Mouse (Mus musculus) liver, embryonic 12.5 days (tissue): ENCODE data around the gene Slc12a7. TPM values are rescaled to one million over a fixed set of nuclear protein-coding genes. Genes with fewer than 3 reads are reported as not detected.

Experiments used
- ATAC-seq: fragments of 200-750 bp; cut with Nextera tagmentation; 2 replicates; pipeline ENCODE4 v1.8.0; 2017; ENCODE audit warnings: moderate number of reproducible peaks, mild to moderate bottlenecking, moderate library complexity
- H3K27ac ChIP-seq: fragments of 300-500 bp; sonication (generic); 2 replicates; pipeline ENCODE4 v1.5.1; 2016; ENCODE audit warnings: mild to moderate bottlenecking
- H3K27me3 ChIP-seq: fragments of 300-500 bp; sonication (generic); replicated peaks from 2 replicates; pipeline ENCODE4 v1.6.1; 2016; ENCODE audit warnings: mild to moderate bottlenecking, moderate library complexity
- H3K36me3 ChIP-seq: fragments of 300-500 bp; sonication (generic); 2 replicates; pipeline ENCODE4 v1.6.1; 2016; ENCODE audit warnings: mild to moderate bottlenecking, moderate library complexity
- H3K4me1 ChIP-seq: fragments of 300-500 bp; sonication (generic); 2 replicates; pipeline ENCODE4 v1.6.1; 2016
- H3K4me2 ChIP-seq: fragments of 300-500 bp; sonication (generic); 2 replicates; pipeline ENCODE4 v1.6.1; 2016; ENCODE audit warnings: mild to moderate bottlenecking, moderate library complexity
- H3K4me3 ChIP-seq: fragments of 300-500 bp; sonication (generic); 2 replicates; pipeline ENCODE4 v1.5.1; 2016; ENCODE audit warnings: mild to moderate bottlenecking, moderate library complexity
- H3K9ac ChIP-seq: fragments of 300-500 bp; sonication (generic); 2 replicates; pipeline ENCODE4 v1.6.1; 2016; ENCODE audit warnings: mild to moderate bottlenecking, moderate library complexity
- H3K9me3 ChIP-seq: fragments of 300-500 bp; sonication (generic); replicated peaks from 2 replicates; pipeline ENCODE4 v1.6.1; 2016; ENCODE audit warnings: mild to moderate bottlenecking, moderate library complexity
- WGBS: fragments of 180-500 bp; shearing (Covaris S2); methylation state at CpG from one replicate; pipeline ENCODE4 v1.1.7; 2016; ENCODE audit not compliant: insufficient replicate concordance; 5-methylcytosine and 5-hydroxymethylcytosine counted together
- polyA plus RNA-seq: library from polyadenylated mRNA; unstranded; fragments of >200 nt; fragmentation: Nextera tagmentation; extraction: Ambion mirVana; gene quantifications from 2 replicates; pipeline ENCODE4 v1.2.1, GENCODE M21; 2016

Gene Slc12a7
- polyA plus RNA-seq = 10.8 and 11.1 TPM in 2 replicates

GRCm38 (mm10) chr13:73732742-73733700, at the start of gene Slc12a7:
Slc12a7 (plus strand) TSS chr13:73733094.
- ATAC-seq = no peak
- H3K9ac ChIP-seq = no peak within 1 kb of the TSS; the same call in 1 of the 2 replicates

GRCm38 (mm10) chr13:73683682-73684081, 49.2 kb upstream of the Slc12a7 start:
- Histone ChIP-seq H3K9me3 (no peaks in the 10 kb centered on the region), H3K4me2 (no peak overlapping the region), H3K27me3 (no peaks in the 10 kb centered on the region), H3K36me3 (no peaks in the 10 kb centered on the region), H3K4me3 (no peak overlapping the region), H3K4me1 (peaks cover 6% of the 10 kb centered on the region; the same call in 1 of the 2 replicates), H3K9ac (no peak overlapping the region), H3K27ac (no peak overlapping the region)
- ATAC-seq = no peak
- 69% methylated on average over 11 of the region's 11 CpGs for WGBS

More at GRCm38 (mm10) chr13:73732742-73733700, at the start of gene Slc12a7:
- Histone ChIP-seq H3K4me3 (peak within 1 kb of the TSS; percentile 42), H3K4me1 (peaks cover 8% of the 10 kb centered on the region; the same call in 1 of the 2 replicates), H3K9me3 (no peaks in the 10 kb centered on the region), H3K36me3 (no peaks in the 10 kb centered on the region), H3K27ac (no peak within 1 kb of the TSS), H3K4me2 (peak within 1 kb of the TSS; percentile 60), H3K27me3 (peaks cover 59% of the 10 kb centered on the region)
- 4% methylated on average over 44 of the region's 48 CpGs for WGBS

GRCm38 (mm10) chr13:73684412-73684811, 48.5 kb upstream of the Slc12a7 start:
- no peak for ATAC-seq
- H3K9ac ChIP-seq = no peak overlapping the region
- no peak overlapping the region for H3K4me2 ChIP-seq
- no peak overlapping the region for H3K27ac ChIP-seq
- WGBS = 47% methylated on average over 1 of the region's 1 CpGs
- H3K4me1 ChIP-seq = peaks cover 5% of the 10 kb centered on the region; the same call in 1 of the 2 replicates
- no peaks in the 10 kb centered on the region for H3K36me3 ChIP-seq
- H3K4me3 ChIP-seq = no peak overlapping the region
- no peaks in the 10 kb centered on the region for H3K9me3 ChIP-seq
- H3K27me3 ChIP-seq = no peaks in the 10 kb centered on the region

GRCm38 (mm10) chr13:73685502-73685901, 47.4 kb upstream of the Slc12a7 start:
- Histone ChIP-seq H3K4me3 (no peak overlapping the region), H3K9ac (no peak overlapping the region), H3K9me3 (no peaks in the 10 kb centered on the region), H3K4me2 (no peak overlapping the region), H3K27ac (no peak overlapping the region), H3K4me1 (no peaks in the 10 kb centered on the region), H3K36me3 (no peaks in the 10 kb centered on the region), H3K27me3 (no peaks in the 10 kb centered on the region)
- 62% methylated on average over 6 of the region's 6 CpGs for WGBS
- ATAC-seq = no peak

GRCm38 (mm10) chr13:73687601-73688000, 45.3 kb upstream of the Slc12a7 start:
- Histone ChIP-seq H3K27ac (no peak overlapping the region), H3K27me3 (no peaks in the 10 kb centered on the region), H3K4me2 (no peak overlapping the region), H3K36me3 (no peaks in the 10 kb centered on the region), H3K9ac (no peak overlapping the region), H3K9me3 (no peaks in the 10 kb centered on the region), H3K4me1 (no peaks in the 10 kb centered on the region), H3K4me3 (no peak overlapping the region)
- ATAC-seq = no peak
- WGBS = 54% methylated on average over 3 of the region's 3 CpGs

GRCm38 (mm10) chr13:73688934-73689333, 44.0 kb upstream of the Slc12a7 start:
- WGBS = 43% methylated on average over 4 of the region's 4 CpGs

GRCm38 (mm10) chr13:73692249-73692868, 40.5 kb upstream of the Slc12a7 start:
- Histone ChIP-seq H3K27me3 (no peaks in the 10 kb centered on the region), H3K9me3 (no peaks in the 10 kb centered on the region), H3K4me1 (no peaks in the 10 kb centered on the region), H3K4me2 (no peak overlapping the region), H3K36me3 (no peaks in the 10 kb centered on the region), H3K9ac (no peak overlapping the region), H3K27ac (no peak overlapping the region), H3K4me3 (no peak overlapping the region)
- ATAC-seq = peak; percentile 83
- WGBS = 25% methylated on average over 10 of the region's 10 CpGs

More at GRCm38 (mm10) chr13:73688934-73689333, 44.0 kb upstream of the Slc12a7 start:
- no peaks in the 10 kb centered on the region for H3K36me3 ChIP-seq
- H3K9ac ChIP-seq = no peak overlapping the region
- no peak for ATAC-seq
- H3K4me3 ChIP-seq = no peak overlapping the region
- no peaks in the 10 kb centered on the region for H3K4me1 ChIP-seq
- no peaks in the 10 kb centered on the region for H3K27me3 ChIP-seq
- H3K9me3 ChIP-seq = no peaks in the 10 kb centered on the region
- no peak overlapping the region for H3K4me2 ChIP-seq
- no peak overlapping the region for H3K27ac ChIP-seq

- H3K4me3 ChIP-seq = no peak overlapping the region
- no peaks in the 10 kb centered on the region for H3K27me3 ChIP-seq
- no peaks in the 10 kb centered on the region for H3K4me1 ChIP-seq
- no peak overlapping the region for H3K9ac ChIP-seq
- WGBS = 43% methylated on average over 2 of the region's 2 CpGs
- H3K27ac ChIP-seq = no peak overlapping the region
- no peak overlapping the region for H3K4me2 ChIP-seq
- H3K36me3 ChIP-seq = no peaks in the 10 kb centered on the region
- no peaks in the 10 kb centered on the region for H3K9me3 ChIP-seq
- no peak for ATAC-seq
Measured at GRCm38 (mm10) chr13:73693333-73693732, 39.6 kb upstream of the Slc12a7 start.

- no peak overlapping the region for H3K4me2 ChIP-seq
- no peaks in the 10 kb centered on the region for H3K9me3 ChIP-seq
- H3K4me3 ChIP-seq = no peak overlapping the region
- no peak overlapping the region for H3K9ac ChIP-seq
- 24% methylated on average over 1 of the region's 1 CpGs for WGBS
- H3K27ac ChIP-seq = no peak overlapping the region
- no peaks in the 10 kb centered on the region for H3K36me3 ChIP-seq
- ATAC-seq = no peak
- no peaks in the 10 kb centered on the region for H3K27me3 ChIP-seq
- no peaks in the 10 kb centered on the region for H3K4me1 ChIP-seq
Measured at GRCm38 (mm10) chr13:73694972-73695371, 37.9 kb upstream of the Slc12a7 start.

- Histone ChIP-seq H3K4me2 (no peak overlapping the region), H3K36me3 (no peaks in the 10 kb centered on the region), H3K27ac (no peak overlapping the region), H3K9ac (no peak overlapping the region), H3K27me3 (no peaks in the 10 kb centered on the region), H3K4me1 (no peaks in the 10 kb centered on the region), H3K9me3 (no peaks in the 10 kb centered on the region), H3K4me3 (no peak overlapping the region)
- 48% methylated on average over 3 of the region's 3 CpGs for WGBS
- ATAC-seq = no peak
Measured at GRCm38 (mm10) chr13:73696529-73696928, 36.4 kb upstream of the Slc12a7 start.

GRCm38 (mm10) chr13:73699714-73700113, 33.2 kb upstream of the Slc12a7 start:
- Histone ChIP-seq H3K9ac (no peak overlapping the region), H3K27me3 (no peaks in the 10 kb centered on the region), H3K27ac (no peak overlapping the region), H3K9me3 (no peaks in the 10 kb centered on the region), H3K4me1 (no peaks in the 10 kb centered on the region), H3K36me3 (no peaks in the 10 kb centered on the region), H3K4me2 (no peak overlapping the region), H3K4me3 (no peak overlapping the region)
- no peak for ATAC-seq
- 77% methylated on average over 6 of the region's 6 CpGs for WGBS

GRCm38 (mm10) chr13:73700554-73700953, 32.3 kb upstream of the Slc12a7 start:
- Histone ChIP-seq H3K4me1 (no peaks in the 10 kb centered on the region), H3K9me3 (no peaks in the 10 kb centered on the region), H3K27me3 (no peaks in the 10 kb centered on the region), H3K4me2 (no peak overlapping the region), H3K4me3 (no peak overlapping the region), H3K9ac (no peak overlapping the region), H3K27ac (no peak overlapping the region), H3K36me3 (no peaks in the 10 kb centered on the region)
- no peak for ATAC-seq
- 66% methylated on average over 12 of the region's 12 CpGs for WGBS
